Mouse (Mus musculus): ENCODE results near the gene Dlg1.
"Not testable (repeated sequence)": the region's sequence is repeated elsewhere in the genome, so short reads cannot be mapped to it uniquely, and the experiment has no call there.

The Dlg1 gene

DNA sequence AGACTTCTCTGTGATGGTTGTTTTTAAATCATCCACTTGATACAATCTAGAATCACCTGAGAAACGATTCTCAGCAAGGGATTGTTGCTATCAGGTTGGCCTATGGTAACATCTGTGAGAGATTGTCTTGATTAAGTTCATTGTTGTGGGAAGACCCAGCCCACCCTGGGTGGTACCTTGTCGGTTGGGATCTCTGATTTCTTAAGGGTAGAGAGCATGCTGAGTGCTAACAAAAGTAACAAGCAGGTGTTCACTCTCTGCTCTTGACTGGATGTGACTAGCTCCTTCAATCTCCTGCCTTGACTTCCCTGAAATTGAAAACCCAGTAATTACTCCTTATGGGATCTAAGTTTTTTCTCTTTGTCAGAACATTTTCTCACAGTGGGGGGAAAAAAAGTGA, 5.7 kb upstream of the Dlg1 start:
- DNase-seq (ENCODE audit: low spot score in 2 of 2): no peak

DNA sequence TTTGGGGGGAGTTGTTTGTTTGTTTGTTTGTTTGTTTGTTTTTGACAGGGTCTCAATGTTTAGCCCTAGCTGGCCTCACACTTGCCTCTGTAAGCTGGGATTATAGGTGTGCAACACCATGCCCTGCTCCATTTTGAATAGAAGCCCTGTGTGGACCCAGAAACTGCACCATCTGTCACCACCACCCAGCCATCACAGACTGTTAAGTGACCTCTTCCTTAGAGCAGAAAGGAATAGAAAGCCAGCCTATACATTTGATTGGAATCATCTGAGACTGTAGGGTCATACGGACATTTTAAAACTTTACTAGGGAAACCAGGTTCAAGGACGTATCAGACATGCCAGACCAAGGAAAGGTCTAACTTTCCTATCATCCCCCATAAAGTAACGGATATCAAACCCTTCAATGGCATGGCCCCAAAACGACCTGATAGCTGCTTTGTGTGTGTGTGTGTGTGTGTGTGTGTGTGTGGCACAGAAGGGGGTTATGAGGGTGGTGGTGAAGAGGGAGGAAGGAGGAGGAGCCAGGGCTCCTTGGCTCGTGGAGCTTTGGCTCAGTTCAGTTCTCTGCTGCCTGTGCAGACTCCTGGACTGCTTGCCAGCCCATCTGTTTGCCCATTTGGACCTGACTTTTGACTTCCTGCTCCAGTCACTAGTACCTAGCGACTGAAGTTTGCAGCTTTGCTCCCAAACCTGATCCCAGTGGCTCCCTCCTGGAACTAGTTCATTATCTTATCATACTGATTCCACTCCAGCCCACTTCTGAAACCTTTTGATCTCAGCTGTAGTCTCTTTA, 4.5 kb upstream of the Dlg1 start:
- no peak for DNase-seq (ENCODE audit: low spot score in 2 of 2)

DNA sequence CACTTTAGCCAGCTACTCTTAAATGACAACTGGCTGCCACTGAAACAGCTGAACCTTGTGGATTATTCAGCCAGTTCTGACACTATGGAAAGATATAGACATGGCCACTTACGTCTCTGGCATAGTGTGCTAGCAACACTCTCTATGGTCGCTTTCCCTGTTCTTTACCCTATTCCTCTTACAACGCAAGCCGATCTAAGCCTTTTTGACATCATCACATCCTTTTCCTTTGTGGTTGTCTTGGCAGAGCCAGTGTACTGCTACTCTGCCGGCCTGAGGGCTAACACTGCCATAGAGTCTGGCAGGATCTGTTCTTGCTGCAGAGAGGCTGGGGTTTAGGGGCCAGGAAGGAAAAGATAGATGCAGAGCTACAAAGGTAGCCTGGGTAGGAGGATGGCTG, 3.8 kb upstream of the Dlg1 start:
- no peak for DNase-seq (ENCODE audit: low spot score in 2 of 2)

GRCm38 (mm10) chr16:31662556-31663378, 476 bp upstream of the Dlg1 start:
- no peak for DNase-seq (ENCODE audit: low spot score in 2 of 2)

DNA sequence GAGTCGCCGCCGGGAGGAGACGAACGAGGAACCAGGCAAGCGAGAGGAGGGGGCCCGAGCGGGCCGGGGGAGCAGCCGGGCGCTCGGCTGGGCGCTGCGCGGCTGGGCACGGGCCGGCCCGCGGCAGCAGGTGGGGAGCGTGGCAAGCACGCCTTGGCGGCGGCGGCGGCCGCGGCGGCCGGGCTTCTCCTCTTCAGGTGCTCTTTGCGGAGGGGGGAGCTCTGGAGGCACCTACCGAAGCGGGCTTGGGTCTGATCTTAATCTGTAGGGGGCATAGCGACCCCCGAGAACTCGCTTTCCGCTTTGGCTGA, 999 bp downstream of the Dlg1 start:
- DNase-seq (ENCODE audit: low spot score in 2 of 2): no peak

DNA sequence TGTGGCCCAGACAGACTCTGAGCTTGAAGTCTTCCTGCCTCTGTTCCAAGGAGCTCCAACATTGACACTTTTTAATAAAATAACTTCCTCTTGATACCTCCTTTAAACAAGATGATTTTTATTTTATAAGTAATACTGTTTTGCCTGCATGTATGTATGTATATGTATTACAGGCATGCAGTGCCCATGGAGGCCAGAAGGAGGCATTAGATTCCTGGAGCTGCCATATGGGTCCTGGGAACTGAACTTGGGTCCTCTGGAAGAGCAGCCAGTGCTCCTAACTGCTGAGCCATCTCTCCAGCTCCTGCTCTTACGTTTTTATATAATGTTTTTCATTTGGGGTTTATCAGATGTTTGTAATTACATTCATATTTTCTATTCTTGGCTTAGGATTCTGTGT, 9.0 kb downstream of the Dlg1 start:
- DNase-seq (ENCODE audit: low spot score in 2 of 2): no peak

DNA sequence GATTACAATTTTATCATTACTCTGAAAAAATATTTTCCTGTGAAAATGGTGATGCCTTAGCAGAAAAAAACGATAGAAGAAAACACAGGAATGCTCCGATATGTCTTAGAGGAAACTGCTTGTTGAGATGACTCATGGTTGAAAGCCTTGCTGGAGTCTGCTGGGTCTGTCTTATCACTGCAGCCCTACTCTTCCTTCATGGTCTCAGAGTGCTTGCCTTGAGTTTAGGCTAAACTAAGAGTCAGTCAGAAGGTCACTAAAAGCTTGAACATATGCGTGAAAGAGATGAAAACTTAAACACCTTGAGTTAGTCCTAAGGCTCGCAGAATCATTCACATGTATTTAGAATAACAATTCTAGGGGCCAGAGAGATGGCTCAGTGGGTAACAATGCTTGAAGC, 14.2 kb downstream of the Dlg1 start:
- no peak for DNase-seq (ENCODE audit: low spot score in 2 of 2)

GRCm38 (mm10) chr16:31682291-31682690, 19.0 kb downstream of the Dlg1 start:
- DNase-seq (ENCODE audit: low spot score in 2 of 2): no peak

DNA sequence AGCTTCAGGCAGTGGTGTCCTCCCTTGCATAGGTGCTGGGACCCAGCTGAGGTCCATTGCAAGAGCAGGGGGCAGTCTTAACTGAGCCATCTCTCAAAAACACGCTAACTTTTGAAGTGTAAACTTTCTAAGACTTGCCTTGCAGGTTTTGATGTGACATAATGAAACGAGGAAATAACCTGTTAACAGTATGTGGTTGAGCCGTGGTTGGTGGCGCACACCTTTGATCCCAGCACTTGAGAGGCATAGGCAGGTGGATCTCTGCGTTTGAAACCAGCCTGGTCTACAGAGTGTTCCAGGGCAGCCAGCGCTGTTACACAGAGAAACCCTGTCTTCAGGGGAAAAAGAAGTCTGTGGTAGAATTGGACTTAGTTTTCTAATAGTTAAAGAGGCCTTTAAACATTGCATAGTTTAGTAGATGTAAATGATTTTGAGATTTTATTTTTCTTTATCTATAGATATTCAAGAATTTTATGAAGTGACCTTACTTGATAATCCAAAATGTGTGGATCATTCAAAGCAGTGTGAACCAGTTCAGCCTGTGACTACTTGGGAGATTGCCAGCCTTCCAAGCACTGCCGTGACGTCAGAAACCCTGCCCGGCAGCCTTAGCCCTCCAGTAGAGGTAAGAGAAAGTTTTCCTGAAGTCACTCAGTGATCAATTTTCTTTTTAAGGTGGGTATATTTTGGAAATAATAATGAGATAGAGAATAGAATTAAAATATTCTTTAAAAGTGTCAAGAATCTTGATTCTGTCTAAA, 20.6 kb downstream of the Dlg1 start:
- DNase-seq (ENCODE audit: low spot score in 2 of 2): no peak

- no peak for DNase-seq (ENCODE audit: low spot score in 2 of 2)
These were observed 21.5 kb downstream of the Dlg1 start for GRCm38 (mm10) chr16:31684771-31685170.

DNA sequence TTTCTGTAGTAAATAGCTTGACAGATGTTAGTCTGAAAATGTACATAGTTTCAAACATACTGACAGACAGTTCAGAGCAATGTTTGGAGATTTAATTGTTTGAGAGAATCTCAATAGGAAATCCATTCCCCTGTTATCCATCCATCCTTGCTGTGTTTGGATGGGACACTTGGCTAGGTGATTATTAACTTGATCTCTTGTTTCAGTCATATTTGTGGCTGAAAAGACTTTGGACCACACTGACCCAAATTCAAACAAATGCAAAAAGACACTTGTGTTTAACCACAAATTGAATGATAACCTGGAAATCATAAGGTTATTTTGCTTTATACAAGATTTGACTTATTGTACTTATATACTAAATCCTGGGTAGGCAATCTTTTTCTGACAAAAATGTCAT, 24.5 kb downstream of the Dlg1 start:
- DNase-seq (ENCODE audit: low spot score in 2 of 2): no peak

DNA sequence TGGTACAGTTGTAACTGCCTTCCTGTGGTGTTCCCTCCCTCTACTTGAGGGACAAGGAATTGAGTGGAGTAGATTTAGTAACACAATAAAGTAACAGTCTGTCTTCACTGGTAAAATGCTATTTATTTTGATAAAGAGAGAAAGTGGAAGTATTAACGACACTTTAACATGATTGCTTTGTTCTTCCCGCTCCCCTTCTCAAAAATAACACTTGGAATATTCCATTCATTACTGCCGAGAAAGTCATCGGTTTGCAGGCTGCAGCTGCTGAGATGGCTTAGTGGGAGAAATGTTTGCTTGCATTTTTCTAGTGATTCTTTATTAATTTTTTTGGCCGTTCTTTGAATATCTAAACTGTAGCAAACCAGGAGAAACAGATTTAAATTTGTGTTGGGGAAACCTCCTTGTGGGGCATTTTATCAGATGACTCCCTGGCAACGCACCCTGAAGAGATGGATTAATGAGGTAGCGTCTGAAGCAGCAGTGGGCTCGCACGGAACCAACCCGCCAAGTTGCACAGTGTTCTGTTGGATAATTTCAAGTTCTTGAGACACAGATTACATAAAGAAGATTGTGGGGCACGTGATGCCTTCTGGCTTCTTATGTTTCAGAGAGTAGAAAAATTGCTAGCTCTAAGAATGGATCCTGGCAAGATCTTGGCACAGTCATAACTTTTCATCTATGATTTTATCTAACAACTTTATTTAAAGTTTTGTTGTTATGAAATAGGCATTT, 32.2 kb downstream of the Dlg1 start:
- DNase-seq (ENCODE audit: low spot score in 2 of 2): peak; percentile 28 to 65

DNA sequence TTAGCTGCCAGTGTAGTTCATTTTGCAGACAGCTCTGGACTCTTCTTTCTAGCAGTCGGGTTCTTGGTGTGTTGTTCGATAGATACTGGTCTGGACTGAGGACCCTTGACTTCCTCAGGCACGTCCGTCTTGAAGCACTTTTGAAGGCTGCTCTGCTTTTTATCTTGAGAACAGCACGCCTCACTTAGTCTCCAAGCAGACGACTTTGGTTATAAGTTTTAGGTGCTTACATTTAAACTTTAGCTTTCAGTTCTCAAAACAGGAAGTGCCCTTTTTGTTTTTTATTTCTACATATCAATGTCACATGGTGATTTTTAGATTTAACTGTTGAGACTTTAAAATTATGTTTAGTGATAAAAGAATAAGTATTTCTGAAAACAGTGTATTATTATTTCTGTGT, 33.1 kb downstream of the Dlg1 start:
- no peak for DNase-seq (ENCODE audit: low spot score in 2 of 2)

DNA sequence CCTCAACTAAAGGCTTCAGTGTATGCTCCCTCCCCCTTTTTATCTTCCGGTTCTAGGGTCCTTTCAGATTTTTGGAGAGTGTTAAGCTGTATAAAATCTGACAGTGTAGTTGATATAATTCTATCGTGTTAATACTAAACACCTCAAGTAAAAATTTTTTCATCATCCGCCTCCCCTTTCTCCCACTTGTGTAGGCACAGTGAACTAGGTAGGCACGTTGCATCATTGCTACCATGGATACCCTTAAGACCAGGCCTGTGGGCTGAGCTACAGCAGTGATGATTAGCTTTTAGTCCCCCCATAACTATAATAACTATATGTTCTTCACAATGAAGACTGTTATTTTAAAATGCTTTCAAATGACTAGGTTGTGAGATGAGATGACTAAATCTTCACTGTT, 34.1 kb downstream of the Dlg1 start:
- peak in 1 of 2 experiments; percentile 36 for DNase-seq (ENCODE audit: low spot score in 2 of 2)

- DNase-seq (ENCODE audit: low spot score in 2 of 2): no peak
These were observed 42.0 kb downstream of the Dlg1 start for GRCm38 (mm10) chr16:31705213-31705612.

GRCm38 (mm10) chr16:31705904-31706303, 42.7 kb downstream of the Dlg1 start:
- DNase-seq (ENCODE audit: low spot score in 2 of 2): no peak

DNA sequence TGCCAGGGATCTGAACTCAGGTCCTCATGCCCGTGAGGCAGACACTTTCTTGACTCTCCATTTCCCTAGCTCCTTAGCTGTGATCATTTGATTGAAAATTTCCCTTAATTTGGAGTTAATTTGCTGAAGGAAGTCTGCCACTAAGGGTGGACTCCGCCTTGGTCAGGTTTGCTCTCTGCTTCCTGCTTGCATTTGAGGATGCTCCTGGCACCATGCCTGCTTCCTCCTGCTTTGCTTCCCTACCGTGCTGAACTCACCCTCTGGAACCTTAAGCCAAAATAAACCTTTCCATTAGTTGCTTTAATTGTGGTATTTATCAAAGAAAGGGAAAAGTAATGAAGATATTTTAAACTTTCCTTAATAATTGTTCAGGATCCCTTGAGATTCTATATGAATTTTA, 44.1 kb downstream of the Dlg1 start:
- no peak for DNase-seq (ENCODE audit: low spot score in 2 of 2)

DNA sequence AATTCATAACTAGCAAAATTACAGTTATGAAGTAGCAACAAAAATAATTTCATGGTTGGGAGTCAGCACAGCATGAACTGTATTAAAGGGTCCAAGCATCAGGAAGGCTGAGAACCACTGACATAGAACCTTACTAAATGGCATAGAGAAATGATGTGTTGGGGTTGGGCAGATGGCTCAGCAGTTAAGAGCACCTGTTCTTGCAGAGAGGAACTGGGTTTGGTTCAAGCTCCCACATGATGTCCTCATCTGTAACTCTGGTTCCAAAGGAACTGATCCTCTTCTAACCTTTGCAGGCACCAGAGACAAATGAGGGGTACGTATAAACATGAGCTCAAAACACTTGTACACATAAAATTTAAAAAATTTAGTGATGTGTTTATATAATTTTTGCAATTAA, 59.7 kb downstream of the Dlg1 start:
- DNase-seq (ENCODE audit: low spot score in 2 of 2): no peak

DNA sequence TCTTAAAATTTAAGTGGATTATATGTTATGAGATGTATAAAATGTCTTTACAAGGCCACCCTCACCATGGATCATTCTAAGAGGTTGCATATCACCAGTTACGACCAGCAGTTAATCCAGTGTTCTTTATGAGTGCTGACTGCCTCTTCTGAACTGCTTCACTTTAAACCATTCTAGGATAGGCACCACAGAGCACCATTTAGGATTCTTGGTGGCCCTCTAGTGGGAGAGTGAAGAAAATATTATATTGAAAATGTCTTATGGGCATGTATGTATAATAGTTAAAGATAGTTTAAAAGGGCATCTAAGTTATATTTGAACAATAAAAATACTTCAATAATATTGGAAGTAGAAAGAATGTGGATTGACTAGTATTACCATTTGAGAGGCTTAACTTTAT, 60.9 kb downstream of the Dlg1 start:
- no peak for DNase-seq (ENCODE audit: low spot score in 2 of 2)

- no peak for DNase-seq (ENCODE audit: low spot score in 2 of 2)
These were observed 61.6 kb downstream of the Dlg1 start for GRCm38 (mm10) chr16:31724818-31725217.

GRCm38 (mm10) chr16:31730971-31731370, 67.7 kb downstream of the Dlg1 start:
- not testable (repeated sequence) for DNase-seq (ENCODE audit: low spot score in 2 of 2)

DNA sequence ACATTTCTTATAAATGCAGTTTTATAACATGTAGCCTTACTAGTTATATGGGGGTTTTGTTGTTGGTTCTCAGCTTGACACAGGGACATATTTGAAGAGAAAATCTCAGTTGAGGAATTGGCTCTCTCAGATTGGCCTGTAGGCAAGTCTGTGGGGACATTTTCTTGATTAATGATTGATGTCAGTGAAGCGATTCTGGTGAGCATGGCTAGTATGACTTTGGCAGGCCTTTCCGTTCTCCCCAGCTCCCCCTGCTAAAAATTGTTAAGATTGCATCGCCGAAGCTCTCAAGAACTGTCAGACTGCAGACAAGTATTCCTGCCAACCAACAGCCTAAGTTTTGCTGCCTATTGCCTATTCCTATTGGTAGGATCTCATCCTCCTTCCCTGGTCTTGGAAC, 73.8 kb downstream of the Dlg1 start:
- no peak for DNase-seq (ENCODE audit: low spot score in 2 of 2)

Data from left cerebral cortex, adult 9 months (tissue).